Mouse (Mus musculus): Measurements from ENCODE around the gene Slc35f6.

GRCm38 (mm10) chr5:30647396-30647795 is 337 bp upstream of the Slc35f6 start:
- TF ChIP-seq CTCF (conservative IDR thresholded peaks at IDR 0.05; ENCODE audit: low read length) (no peak), NANOG (IDR thresholded peaks at IDR 0.05; ENCODE audit: borderline replicate concordance, low read length) (no peak), POU5F1 (IDR thresholded peaks at IDR 0.05; ENCODE audit: borderline replicate concordance, low read length) (no peak)
